Mouse (Mus musculus) myocyte (in vitro differentiated cells): Measurements from ENCODE around the gene Cdc42bpb. TPM values are rescaled to one million over a fixed set of nuclear protein-coding genes. Genes with fewer than 3 reads are reported as not detected.

Source experiments
- H3K27me3 ChIP-seq: one replicate; pipeline ENCODE4 v1.6.1; 2011; ENCODE audit not compliant: control insufficient read depth, insufficient read depth, insufficient read length
- H3K36me3 ChIP-seq: one replicate; pipeline ENCODE4 v1.6.1; 2011; ENCODE audit not compliant: control insufficient read depth, insufficient read depth
- H3K4me2 ChIP-seq: one replicate; pipeline ENCODE4 v1.6.1; 2011; ENCODE audit warnings: low read depth, control low read depth
- H3K4me3 ChIP-seq: one replicate; pipeline ENCODE4 v1.5.1; 2011; ENCODE audit warnings: mild to moderate bottlenecking, control low read depth, moderate library complexity
- H3K79me2 ChIP-seq: one replicate; pipeline ENCODE4 v1.6.1; 2011; ENCODE audit not compliant: control insufficient read depth, insufficient read depth
- H3ac ChIP-seq: one replicate; pipeline ENCODE4 v1.6.1; 2011; ENCODE audit not compliant: control insufficient read depth, insufficient read length
- CEBPB ChIP-seq: IDR thresholded peaks from 2 replicates; pipeline ENCODE4 v1.6.1; 2011; ENCODE audit warnings: mild to moderate bottlenecking, moderate library complexity; ENCODE audit not compliant: poor library complexity, insufficient read depth, severe bottlenecking
- E2F4 ChIP-seq: IDR thresholded peaks from one replicate; pipeline ENCODE4 v1.6.1; 2011; ENCODE audit warnings: mild to moderate bottlenecking, control low read depth, moderate library complexity; ENCODE audit not compliant: insufficient read depth
- MAX ChIP-seq: IDR thresholded peaks from one replicate; pipeline ENCODE4 v1.6.1; 2011; ENCODE audit warnings: low read depth, mild to moderate bottlenecking, control low read depth
- MYOD1 ChIP-seq, 3 experiments: IDR thresholded peaks; one replicate each; pipeline ENCODE4 v1.6.1; 2011; ENCODE audit warnings: control low read depth in 2 of 3, low read depth in 2 of 3, mild to moderate bottlenecking in 2 of 3, moderate library complexity in 1 of 3; ENCODE audit not compliant: insufficient read length in 2 of 3, control insufficient read depth in 1 of 3
- MYOG ChIP-seq, 3 experiments: IDR thresholded peaks; one replicate each; pipeline ENCODE4 v1.6.1; 2011; ENCODE audit warnings: control low read depth in 2 of 3, low read depth in 2 of 3, mild to moderate bottlenecking in 2 of 3; ENCODE audit not compliant: insufficient read length in 2 of 3, control insufficient read depth in 1 of 3, insufficient read depth in 1 of 3
- POLR2A ChIP-seq: IDR thresholded peaks from one replicate; pipeline ENCODE4 v1.6.1; 2011; ENCODE audit warnings: low read depth, mild to moderate bottlenecking, control low read depth, moderate library complexity; ENCODE audit not compliant: insufficient read length
- POLR2AphosphoS2 ChIP-seq: IDR thresholded peaks from one replicate; pipeline ENCODE4 v1.6.1; 2011; ENCODE audit warnings: low read depth, control low read depth; ENCODE audit not compliant: insufficient read length
- REST ChIP-seq: IDR thresholded peaks from one replicate; pipeline ENCODE4 v1.6.1; 2011; ENCODE audit warnings: mild to moderate bottlenecking, control low read depth, moderate library complexity; ENCODE audit not compliant: insufficient read depth, insufficient read length
- SRF ChIP-seq: IDR thresholded peaks from one replicate; pipeline ENCODE4 v1.6.1; 2011; ENCODE audit warnings: low read depth; ENCODE audit not compliant: control insufficient read depth, insufficient read length
- TCF12 ChIP-seq: IDR thresholded peaks from one replicate; pipeline ENCODE4 v1.6.1; 2011; ENCODE audit warnings: mild to moderate bottlenecking, control low read depth; ENCODE audit not compliant: poor library complexity, insufficient read depth, severe bottlenecking
- TCF3 ChIP-seq: IDR thresholded peaks from one replicate; pipeline ENCODE4 v1.6.1; 2011; ENCODE audit warnings: low read depth, control low read depth; ENCODE audit not compliant: insufficient read length
- USF1 ChIP-seq: IDR thresholded peaks from one replicate; pipeline ENCODE4 v1.6.1; 2011; ENCODE audit warnings: low read depth, mild to moderate bottlenecking, control low read depth, moderate library complexity
- polyA plus RNA-seq: library from polyadenylated mRNA; unstranded; fragments of >200 nt; fragmentation: generic; extraction: Trizol; gene quantifications from one replicate; pipeline ENCODE4 v1.2.1, GENCODE M21; 2012; ENCODE audit warnings: missing spikeins

Gene Cdc42bpb
- polyA plus RNA-seq, 1 experiment = 43.2 TPM

- Histone ChIP-seq H3K27me3 (peaks cover 8% of the 10 kb centered on the region), H3K4me2 (no peak overlapping the region), H3K36me3 (no peaks in the 10 kb centered on the region), H3K79me2 (no peaks in the 10 kb centered on the region), H3K4me3 (no peak overlapping the region), H3ac (no peak overlapping the region)
- TF ChIP-seq POLR2A (no peak), USF1 (no peak), REST (no peak), TCF12 (no peak), SRF (no peak)
Observed at GRCm38 (mm10) chr12:111404880-111405279, 27.4 kb upstream of the Cdc42bpb start.

GRCm38 (mm10) chr12:111401454-111402184, 24.1 kb upstream of the Cdc42bpb start:
- no peak for TF ChIP-seq TCF3
- no peaks in the 10 kb centered on the region for H3K36me3 ChIP-seq
- no peak overlapping the region for H3K4me2 ChIP-seq
- H3K27me3 ChIP-seq = peaks cover 29% of the 10 kb centered on the region
- H3K4me3 ChIP-seq = no peak overlapping the region
- H3K79me2 ChIP-seq = no peaks in the 10 kb centered on the region
- H3ac ChIP-seq = no peak overlapping the region

GRCm38 (mm10) chr12:111396997-111397396, 19.5 kb upstream of the Cdc42bpb start:
- H3ac ChIP-seq = no peak overlapping the region

GRCm38 (mm10) chr12:111394008-111394407, 16.5 kb upstream of the Cdc42bpb start:
- H3K79me2 ChIP-seq = no peaks in the 10 kb centered on the region
- no peak overlapping the region for H3K4me3 ChIP-seq
- H3ac ChIP-seq = no peak overlapping the region
- H3K27me3 ChIP-seq = peaks cover 28% of the 10 kb centered on the region
- no peak overlapping the region for H3K4me2 ChIP-seq
- H3K36me3 ChIP-seq = no peaks in the 10 kb centered on the region
- TF ChIP-seq SRF (no peak), CEBPB (no peak), TCF12 (no peak), POLR2A (no peak), MAX (no peak), USF1 (no peak), TCF3 (no peak), REST (no peak), POLR2AphosphoS2 (no peak), MYOD1 (IDR thresholded peaks at IDR 0.05; ENCODE audit: control insufficient read depth in 1 of 3, insufficient read length in 2 of 3, low read depth in 2 of 3) (no peak), MYOG (IDR thresholded peaks at IDR 0.05; ENCODE audit: control insufficient read depth in 1 of 3, insufficient read depth in 1 of 3, insufficient read length in 2 of 3, low read depth in 2 of 3) (no peak), E2F4 (no peak)

More at GRCm38 (mm10) chr12:111396997-111397396, 19.5 kb upstream of the Cdc42bpb start:
- peaks cover 33% of the 10 kb centered on the region for H3K27me3 ChIP-seq
- no peak overlapping the region for H3K4me2 ChIP-seq
- H3K36me3 ChIP-seq = no peaks in the 10 kb centered on the region
- TF ChIP-seq TCF3 = no peak
- no peak for TF ChIP-seq TCF12
- TF ChIP-seq SRF = no peak
- TF ChIP-seq MAX = no peak
- TF ChIP-seq REST = no peak
- no peak for TF ChIP-seq MYOG (IDR thresholded peaks at IDR 0.05; ENCODE audit: control insufficient read depth in 1 of 3, insufficient read depth in 1 of 3, insufficient read length in 2 of 3, low read depth in 2 of 3)
- TF ChIP-seq POLR2A = no peak
- no peak for TF ChIP-seq MYOD1 (IDR thresholded peaks at IDR 0.05; ENCODE audit: control insufficient read depth in 1 of 3, insufficient read length in 2 of 3, low read depth in 2 of 3)
- TF ChIP-seq E2F4 = no peak
- TF ChIP-seq POLR2AphosphoS2 = no peak
- no peak for TF ChIP-seq USF1
- no peaks in the 10 kb centered on the region for H3K79me2 ChIP-seq
- no peak overlapping the region for H3K4me3 ChIP-seq

GRCm38 (mm10) chr12:111387146-111387545, 9.6 kb upstream of the Cdc42bpb start:
- TF ChIP-seq SRF (no peak), MYOD1 (IDR thresholded peaks at IDR 0.05; ENCODE audit: control insufficient read depth in 1 of 3, insufficient read length in 2 of 3, low read depth in 2 of 3) (no peak), MYOG (IDR thresholded peaks at IDR 0.05; ENCODE audit: control insufficient read depth in 1 of 3, insufficient read depth in 1 of 3, insufficient read length in 2 of 3, low read depth in 2 of 3) (no peak), E2F4 (no peak), CEBPB (no peak), REST (no peak), TCF3 (no peak), POLR2A (no peak), MAX (no peak), TCF12 (no peak), USF1 (no peak), POLR2AphosphoS2 (no peak)
- Histone ChIP-seq H3K27me3 (no peaks in the 10 kb centered on the region), H3K4me2 (no peak overlapping the region), H3K79me2 (no peaks in the 10 kb centered on the region), H3ac (no peak overlapping the region), H3K4me3 (no peak overlapping the region), H3K36me3 (no peaks in the 10 kb centered on the region)
